ENCODE assay signal across 9 mouse cellular contexts in genomic region chr3:101398071-101398786, GRCm38 (mm10). TPM values are rescaled to one million over a fixed set of nuclear protein-coding genes. Genes with fewer than 3 reads are reported as not detected.
A peak's percentile ranks its signal among the peaks of the same experiment; 100 is the strongest.
DNase-seq lines count a peak whose midpoint lies in the region; ATAC-seq and TF ChIP-seq lines count a peak whose summit lies in the region.
"Had no signal": no experiment of that assay in that cellular context is flagged by ENCODE, and none has a peak within 500 bp of the region (broad histone marks: within the 10 kb centered on the region; RNA-seq: fewer than 3 reads in every experiment).

No protein-coding gene starts in this region.

- peak overlapping the region; percentile 48; the same call in 1 of the 2 replicates for H3K27ac ChIP-seq in intestine, embryonic 15.5 days
- H3K27ac ChIP-seq in stomach, embryonic 14.5 days (ENCODE audit: low read length), result peak overlapping the region; percentile 4; the same call in 1 of the 2 replicates
- H3K27ac ChIP-seq: macrophage had no signal

- peak; percentile 29; the same call in 1 of the 2 replicates for ATAC-seq in intestine, embryonic 15.5 days
- no peak for ATAC-seq in stomach, embryonic 14.5 days (ENCODE audit: insufficient number of reproducible peaks, insufficient read depth, low FRiP score, low read depth)

- H3K4me2 ChIP-seq in intestine, embryonic 15.5 days (replicated peaks), result 0 out of 2 replicates have a peak overlapping the region, but pooled peaks have one; percentile 18
- H3K4me2 ChIP-seq in stomach, embryonic 14.5 days (replicated peaks; ENCODE audit: low read depth, low read length), result no peak overlapping the region

- H3K4me1 ChIP-seq in E14TG2a.4 (replicated peaks; ENCODE audit: low read depth, low read length), result peaks cover 97% of the 10 kb centered on the region
- H3K4me1 ChIP-seq in intestine, embryonic 15.5 days (replicated peaks), result peaks cover 51% of the 10 kb centered on the region
- peaks cover 80% of the 10 kb centered on the region for H3K4me1 ChIP-seq in stomach, embryonic 14.5 days (ENCODE audit: control insufficient read depth, insufficient read depth, low read length)

- no peaks in the 10 kb centered on the region for H3K36me3 ChIP-seq in E14TG2a.4 (ENCODE audit: insufficient read depth, low read length)
- no peaks in the 10 kb centered on the region for H3K36me3 ChIP-seq in intestine, embryonic 15.5 days
- no peaks in the 10 kb centered on the region for H3K36me3 ChIP-seq in stomach, embryonic 14.5 days (ENCODE audit: control insufficient read depth, insufficient read depth, low read length)

- H3K27me3 ChIP-seq in E14TG2a.4 (ENCODE audit: insufficient read depth, low read length), result no peaks in the 10 kb centered on the region
- no peaks in the 10 kb centered on the region for H3K27me3 ChIP-seq in intestine, embryonic 15.5 days (replicated peaks)
- no peaks in the 10 kb centered on the region for H3K27me3 ChIP-seq in stomach, embryonic 14.5 days (ENCODE audit: control insufficient read depth, insufficient read depth, low read length)

- intact Hi-C loops in left cerebral cortex, postnatal 25 days (cut with DNase I), result no loop called here

- peak overlapping the region; percentile 26; the same call in 1 of the 2 replicates for H3K4me3 ChIP-seq in E14TG2a.4 (replicated peaks; ENCODE audit: low read length)
- no peak overlapping the region for H3K4me3 ChIP-seq in intestine, embryonic 15.5 days (replicated peaks)
- H3K4me3 ChIP-seq in stomach, embryonic 14.5 days (ENCODE audit: low read depth, low read length), result no peak overlapping the region

- peak; percentile 60 for DNase-seq in adipocyte (ENCODE audit: low spot score)
- DNase-seq in forelimb bud, embryonic 11.5 days (ENCODE audit: low read depth, low spot score), result peak; percentile 94
- DNase-seq in ovary, postnatal 10 days (ENCODE audit: low spot score), result no peak
- no peak for DNase-seq in left cerebral cortex, postnatal 25 days (ENCODE audit: low spot score in 2 of 2)
- DNase-seq in frontal cortex, postnatal 14 days (ENCODE audit: low spot score in 2 of 2), result no peak

- no peak overlapping the region; the same call in 1 of the 2 replicates for H3K9ac ChIP-seq in intestine, embryonic 15.5 days
- no peak overlapping the region for H3K9ac ChIP-seq in stomach, embryonic 14.5 days (replicated peaks; ENCODE audit: low read depth, low read length)

- no peak for TF ChIP-seq CTCF in E14TG2a.4 (conservative IDR thresholded peaks at IDR 0.05; ENCODE audit: low read length)

- WGBS in intestine, embryonic 15.5 days, result 46% methylated on average over 12 of the region's 12 CpGs
- WGBS in stomach, embryonic 14.5 days, result 43% methylated on average over 12 of the region's 12 CpGs

- no peaks in the 10 kb centered on the region for H3K9me3 ChIP-seq in E14TG2a.4 (ENCODE audit: low read length)
- H3K9me3 ChIP-seq in intestine, embryonic 15.5 days, result no peaks in the 10 kb centered on the region
- H3K9me3 ChIP-seq in stomach, embryonic 14.5 days (ENCODE audit: control insufficient read depth, low read depth, low read length), result no peaks in the 10 kb centered on the region

RNA-seq across cellular contexts. Expression of gene Igsf3, which starts 21.3 kb away (rescaled TPM):
- 21.3 and 22.4 TPM in 2 replicates for polyA plus RNA-seq in intestine, embryonic 15.5 days (2015; fragmentation: Nextera tagmentation; extraction: Ambion mirVana)
- polyA plus RNA-seq in stomach, embryonic 14.5 days (2014; fragmentation: Nextera tagmentation; extraction: Ambion mirVana), result 30.0 and 30.7 TPM in 2 replicates
- total RNA-seq in left cerebral cortex, postnatal 25 days (2021), result 10 to 100 TPM; 21.4 to 22.0 TPM

Comparison
In these comparisons a context has a peak if more than half of its experiments do, and no peak if none do; other contexts are left out.
1. DNase-seq: peak in adipocyte (single experiment) and forelimb bud, embryonic 11.5 days (single experiment); none in ovary, postnatal 10 days (single experiment), left cerebral cortex, postnatal 25 days (0 of 2) and frontal cortex, postnatal 14 days (0 of 2).